Mouse (Mus musculus) embryonic fibroblast, embryonic 13.5 days (primary cell): ENCODE data around the gene Rybp. TPM values are rescaled to one million over a fixed set of nuclear protein-coding genes. Genes with fewer than 3 reads are reported as not detected.
A peak's percentile ranks its signal among the peaks of the same experiment; 100 is the strongest.

Experiments
- H3K27ac ChIP-seq: 2 replicates; pipeline ENCODE4 v1.5.1; 2012; ENCODE audit warnings: low read length, control low read depth, inconsistent platforms; ENCODE audit not compliant: insufficient read depth
- H3K4me1 ChIP-seq: 2 replicates; pipeline ENCODE4 v1.6.1; 2011; ENCODE audit warnings: low read length; ENCODE audit not compliant: control insufficient read depth, insufficient read depth
- H3K4me3 ChIP-seq: 2 replicates; pipeline ENCODE4 v1.5.1; 2011; ENCODE audit warnings: mild to moderate bottlenecking, control low read depth, low read length; ENCODE audit not compliant: insufficient read depth
- CTCF ChIP-seq: IDR thresholded peaks from 2 replicates; pipeline ENCODE4 v1.5.1; 2011; ENCODE audit warnings: mild to moderate bottlenecking, control low read depth, low read length, moderate library complexity, borderline replicate concordance; ENCODE audit not compliant: insufficient read depth
- POLR2A ChIP-seq: IDR thresholded peaks from 2 replicates; pipeline ENCODE4 v1.6.1; 2011; ENCODE audit warnings: low read depth, mild to moderate bottlenecking, control low read depth, low read length, moderate library complexity
- polyA plus RNA-seq: library from polyadenylated mRNA; stranded (reverse); fragments of >200 nt; gene quantifications from 2 replicates; pipeline ENCODE4 v1.2.4, GENCODE M21; 2011; ENCODE audit warnings: low read depth; ENCODE audit not compliant: missing spikeins, insufficient read length

The Rybp gene
- 31.7 and 51.8 TPM in 2 replicates for polyA plus RNA-seq

- Histone ChIP-seq H3K27ac (peak within 1 kb of the TSS; percentile 20), H3K4me1 (no peaks in the 10 kb centered on the region), H3K4me3 (peak within 1 kb of the TSS; percentile 94)
- no peak for TF ChIP-seq CTCF
- peak; percentile 33 for TF ChIP-seq POLR2A
These were observed at the start of gene Rybp for GRCm38 (mm10) chr6:100287334-100288015. TSS of gene Rybp (minus strand) at chr6:100287485.

- TF ChIP-seq POLR2A = no peak
- no peak for TF ChIP-seq CTCF
- no peak overlapping the region for H3K4me3 ChIP-seq
- H3K4me1 ChIP-seq = peaks cover 9% of the 10 kb centered on the region
- no peak overlapping the region for H3K27ac ChIP-seq
These were observed 49.4 kb upstream of the Rybp start for GRCm38 (mm10) chr6:100336591-100337148.

- peaks cover 9% of the 10 kb centered on the region for H3K4me1 ChIP-seq
- H3K27ac ChIP-seq = no peak overlapping the region
- no peak overlapping the region for H3K4me3 ChIP-seq
- TF ChIP-seq CTCF (no peak), POLR2A (no peak)
These were observed 48.3 kb upstream of the Rybp start for GRCm38 (mm10) chr6:100335506-100336144.

GRCm38 (mm10) chr6:100333745-100334144, 46.5 kb upstream of the Rybp start:
- TF ChIP-seq POLR2A (no peak), CTCF (no peak)
- Histone ChIP-seq H3K27ac (no peak overlapping the region), H3K4me3 (no peak overlapping the region), H3K4me1 (peaks cover 9% of the 10 kb centered on the region)

GRCm38 (mm10) chr6:100332479-100332878, 45.2 kb upstream of the Rybp start:
- Histone ChIP-seq H3K4me3 (no peak overlapping the region), H3K4me1 (peaks cover 6% of the 10 kb centered on the region), H3K27ac (no peak overlapping the region)
- no peak for TF ChIP-seq CTCF
- no peak for TF ChIP-seq POLR2A

GRCm38 (mm10) chr6:100331582-100331981, 44.3 kb upstream of the Rybp start:
- H3K4me1 ChIP-seq = peaks cover 3% of the 10 kb centered on the region; the same call in 1 of the 2 replicates
- no peak for TF ChIP-seq CTCF
- no peak for TF ChIP-seq POLR2A
- no peak overlapping the region for H3K4me3 ChIP-seq
- no peak overlapping the region for H3K27ac ChIP-seq

GRCm38 (mm10) chr6:100331055-100331454, 43.8 kb upstream of the Rybp start:
- no peak overlapping the region for H3K4me3 ChIP-seq
- peaks cover 3% of the 10 kb centered on the region; the same call in 1 of the 2 replicates for H3K4me1 ChIP-seq
- H3K27ac ChIP-seq = no peak overlapping the region
- TF ChIP-seq POLR2A (no peak), CTCF (no peak)

GRCm38 (mm10) chr6:100329542-100329941, 42.3 kb upstream of the Rybp start:
- Histone ChIP-seq H3K4me3 (no peak overlapping the region), H3K27ac (no peak overlapping the region), H3K4me1 (no peaks in the 10 kb centered on the region)
- TF ChIP-seq POLR2A (no peak), CTCF (no peak)

GRCm38 (mm10) chr6:100327050-100327449, 39.8 kb upstream of the Rybp start:
- TF ChIP-seq POLR2A (no peak), CTCF (no peak)

More at GRCm38 (mm10) chr6:100327050-100327449, 39.8 kb upstream of the Rybp start:
- Histone ChIP-seq H3K4me3 (no peak overlapping the region), H3K27ac (no peak overlapping the region), H3K4me1 (peaks cover 4% of the 10 kb centered on the region; the same call in 1 of the 2 replicates)
